In genomic region chr1:87825281-87825680, GRCm38 (mm10) we compare ENCODE assay signal across 30 mouse cellular contexts. TPM values are rescaled to one million over a fixed set of nuclear protein-coding genes. Genes with fewer than 3 reads are reported as not detected.
DNase-seq lines count a peak whose midpoint lies in the region; ATAC-seq and TF ChIP-seq lines count a peak whose summit lies in the region.
"Had no signal": no experiment of that assay in that cellular context is flagged by ENCODE, and none has a peak within 500 bp of the region (broad histone marks: within the 10 kb centered on the region; RNA-seq: fewer than 3 reads in every experiment).

No protein-coding gene starts in this region.

- no peak overlapping the region for H3K27ac ChIP-seq in left cerebral cortex, adult 2 months
- H3K27ac ChIP-seq: embryonic facial prominence, embryonic 10.5 days; embryonic facial prominence, embryonic 13.5 days; forebrain, embryonic 12.5 days; forebrain, embryonic 15.5 days; heart, embryonic 13.5 days; hindbrain, embryonic 14.5 days; hindbrain, postnatal 0 days had no signal

- peak; percentile 4 for TF ChIP-seq CTCF in left cerebral cortex, adult 2 months (IDR thresholded peaks at IDR 0.05)
- TF ChIP-seq CTCF in G1E (IDR thresholded peaks at IDR 0.05; ENCODE audit: low read depth, low read length): peak; percentile 39; the same call in 1 of the 2 replicates

- peaks cover 31% of the 10 kb centered on the region for H3K4me1 ChIP-seq in G1E (ENCODE audit: insufficient read depth, low read depth, low read length)
- H3K4me1 ChIP-seq: forebrain, embryonic 15.5 days had no signal

- H3K27me3 ChIP-seq in G1E (ENCODE audit: insufficient read depth, low read length): peaks cover 16% of the 10 kb centered on the region
- H3K27me3 ChIP-seq: embryonic facial prominence, embryonic 13.5 days; forebrain, embryonic 12.5 days; forebrain, embryonic 15.5 days; heart, embryonic 13.5 days; Patski had no signal

- DNase-seq in left cerebral cortex, adult 2 months (ENCODE audit: extremely low spot score in 1 of 2, low spot score in 2 of 2): no peak
- DNase-seq in left cerebral cortex, postnatal 14 days (ENCODE audit: low spot score in 2 of 2): no peak
- DNase-seq in ES-CJ7 (ENCODE audit: low read depth, low spot score) (peak; percentile 35), G1E (ENCODE audit: low spot score) (no peak), ZHBTc4 (ENCODE audit: low read depth, low spot score) (peak; percentile 51)
- DNase-seq in kidney, adult 11 months: no peak
- DNase-seq in thymus, postnatal 4 days: no peak
- DNase-seq: adrenal gland, postnatal 25 days; cerebellum, adult 11-12 months; cerebellum, adult 8-10 months; cerebellum, postnatal 10 days; cerebellum, postnatal 36 days; embryo, embryonic 11 days; gastrocnemius, postnatal 10 days; heart, adult 11 months; heart, postnatal 14 days; heart, postnatal 4 days had no signal

- H3K36me3 ChIP-seq in G1E (replicated peaks): no peaks in the 10 kb centered on the region
- H3K36me3 ChIP-seq: embryonic facial prominence, embryonic 10.5 days; embryonic facial prominence, embryonic 13.5 days; forebrain, embryonic 12.5 days; forebrain, embryonic 15.5 days; heart, embryonic 13.5 days had no signal

- ATAC-seq in G1E (ENCODE audit: extremely low read depth, insufficient number of reproducible peaks, low FRiP score, poor library complexity, severe bottlenecking): no peak
- ATAC-seq: activated CD4-positive, CD25-positive, alpha-beta regulatory T cell, adult 4 months; CD4-positive, CD25-positive, alpha-beta regulatory T cell, adult 4 months; forebrain, embryonic 15.5 days; hindbrain, postnatal 0 days; inflammation-experienced regulatory T-cells, adult 6 months; intestine, embryonic 16.5 days; Patski had no signal

- no peak overlapping the region for H3K4me3 ChIP-seq in left cerebral cortex, adult 2 months
- no peak overlapping the region for H3K4me3 ChIP-seq in G1E (ENCODE audit: low read depth, low read length)
- H3K4me3 ChIP-seq: embryonic facial prominence, embryonic 10.5 days; embryonic facial prominence, embryonic 13.5 days; erythroblast, embryonic 14.5 days; forebrain, embryonic 12.5 days; forebrain, embryonic 15.5 days; heart, embryonic 13.5 days had no signal

- H3K9me3 ChIP-seq in G1E (replicated peaks): peaks cover 8% of the 10 kb centered on the region; the same call in 1 of the 2 replicates
- H3K9me3 ChIP-seq: embryonic facial prominence, embryonic 10.5 days; embryonic facial prominence, embryonic 13.5 days; forebrain, embryonic 12.5 days; forebrain, embryonic 15.5 days; heart, embryonic 13.5 days had no signal

- intact Hi-C loops in left cerebral cortex, adult 2 months (cut with DNase I): no loop called here
- intact Hi-C loops in left cerebral cortex, postnatal 14 days (cut with DNase I): no loop called here

RNA-seq across cellular contexts. Expression of gene Sag, which starts 21.8 kb away (rescaled TPM):
- 1 to 10 TPM; 2.2 to 3.3 TPM for total RNA-seq in left cerebral cortex, adult 2 months (2021)
- 1 to 10 TPM; 2.5 TPM for total RNA-seq in left cerebral cortex, postnatal 14 days (2021)
- total RNA-seq in G1E (2014; fragmentation: Nextera tagmentation) (0.19 TPM in 1 of 2 replicates, not detected in the other), G1E (2017) (0.82 and 1.0 TPM in 2 replicates)
- polyA plus RNA-seq in G1E (2012): not detected in 2 replicates
- polyA plus RNA-seq: erythroblast, embryonic 14.5 days had no signal

RNA-seq across cellular contexts. Expression of gene Dgkd, which starts 27.8 kb away (rescaled TPM):
- total RNA-seq in left cerebral cortex, adult 2 months (2021): 100 to 1,000 TPM in 1 of 2 experiments, 10 to 100 TPM in 1; 95.3 to 106 TPM
- 100 to 1,000 TPM; 128 to 140 TPM for total RNA-seq in left cerebral cortex, postnatal 14 days (2021)
- total RNA-seq in G1E (2014; fragmentation: Nextera tagmentation): 58.8 and 61.5 TPM in 2 replicates
- total RNA-seq in G1E (2017): 57.3 and 60.6 TPM in 2 replicates
- polyA plus RNA-seq in G1E (2012): 15.2 and 20.2 TPM in 2 replicates

Comparison
In these comparisons a context has a peak if more than half of its experiments do, and no peak if none do; other contexts are left out.
1. DNase-seq: peak in ES-CJ7 (single experiment) and ZHBTc4 (single experiment); none in left cerebral cortex, adult 2 months (0 of 2), left cerebral cortex, postnatal 14 days (0 of 2), G1E (single experiment), kidney, adult 11 months (single experiment) and thymus, postnatal 4 days (single experiment).